Mouse (Mus musculus): ENCODE results near the gene Tle3. TPM values are rescaled to one million over a fixed set of nuclear protein-coding genes. Genes with fewer than 3 reads are reported as not detected.

Gene Tle3
- polyA plus RNA-seq, 2 experiments: 2.9 to 4.6 TPM

GRCm38 (mm10) chr9:61375802-61376561, 3.8 kb downstream of the Tle3 start:
- Histone ChIP-seq H3K9me3 (ENCODE audit: control insufficient read depth, low read length) (no peaks in the 10 kb centered on the region), H3K27ac (no peak overlapping the region), H3K4me3 (ENCODE audit: insufficient read depth in 1 of 2, low read depth in 2 of 2, low read length in 2 of 2) (no peak overlapping the region), H3K4me1 (replicated peaks; ENCODE audit: control insufficient read depth in 2 of 2, insufficient read depth in 2 of 2, low read length in 1 of 2) (peaks cover 28 to 46% of the 10 kb centered on the region in 2 experiments), H3K9ac (replicated peaks) (no peak overlapping the region), H3K4me2 (ENCODE audit: low read depth) (peak overlapping the region; percentile 6; the same call in 1 of the 2 replicates), H3K36me3 (replicated peaks; ENCODE audit: control insufficient read depth, insufficient read depth, low read depth) (no peaks in the 10 kb centered on the region), H3K27me3 (ENCODE audit: control insufficient read depth, insufficient read depth, low read length) (peaks cover 19% of the 10 kb centered on the region)
- ATAC-seq (ENCODE audit: insufficient read depth) (no peak), DNase-seq (ENCODE audit: low read depth in 3 of 3, low spot score in 3 of 3) (no peak)
- 47% methylated on average over 11 of the region's 11 CpGs for WGBS (ENCODE audit: insufficient replicate concordance)
- no peak for TF ChIP-seq CTCF (IDR thresholded peaks at IDR 0.05; ENCODE audit: low read depth)
- TF ChIP-seq EP300 (IDR thresholded peaks at IDR 0.05; ENCODE audit: low read depth): no peak

DNA sequence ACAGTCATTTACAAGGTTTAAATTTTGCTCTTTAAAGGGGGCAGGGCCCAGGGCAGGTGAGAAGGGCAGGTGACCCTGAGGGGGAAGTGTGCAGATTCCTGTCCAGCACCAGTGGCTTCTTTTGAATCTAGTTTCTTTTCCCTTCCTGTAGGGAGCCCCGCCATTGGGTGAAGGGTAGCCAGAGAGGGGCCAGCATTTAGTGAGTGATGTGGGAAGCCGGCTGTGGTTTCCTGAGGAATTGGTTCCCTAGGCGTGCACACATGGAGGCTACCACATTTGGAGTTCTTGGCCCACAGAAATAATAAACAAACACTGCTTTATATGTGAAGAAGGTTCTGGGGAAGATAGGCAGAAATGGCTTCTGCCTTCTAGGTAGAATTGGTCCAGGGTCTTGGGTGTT, 4.5 kb downstream of the Tle3 start:
- Histone ChIP-seq H3K9me3 (ENCODE audit: control insufficient read depth, low read length) (no peaks in the 10 kb centered on the region), H3K27me3 (ENCODE audit: control insufficient read depth, insufficient read depth, low read length) (peaks cover 19% of the 10 kb centered on the region)
- WGBS (ENCODE audit: insufficient replicate concordance): 31% methylated on average over 3 of the region's 3 CpGs

DNA sequence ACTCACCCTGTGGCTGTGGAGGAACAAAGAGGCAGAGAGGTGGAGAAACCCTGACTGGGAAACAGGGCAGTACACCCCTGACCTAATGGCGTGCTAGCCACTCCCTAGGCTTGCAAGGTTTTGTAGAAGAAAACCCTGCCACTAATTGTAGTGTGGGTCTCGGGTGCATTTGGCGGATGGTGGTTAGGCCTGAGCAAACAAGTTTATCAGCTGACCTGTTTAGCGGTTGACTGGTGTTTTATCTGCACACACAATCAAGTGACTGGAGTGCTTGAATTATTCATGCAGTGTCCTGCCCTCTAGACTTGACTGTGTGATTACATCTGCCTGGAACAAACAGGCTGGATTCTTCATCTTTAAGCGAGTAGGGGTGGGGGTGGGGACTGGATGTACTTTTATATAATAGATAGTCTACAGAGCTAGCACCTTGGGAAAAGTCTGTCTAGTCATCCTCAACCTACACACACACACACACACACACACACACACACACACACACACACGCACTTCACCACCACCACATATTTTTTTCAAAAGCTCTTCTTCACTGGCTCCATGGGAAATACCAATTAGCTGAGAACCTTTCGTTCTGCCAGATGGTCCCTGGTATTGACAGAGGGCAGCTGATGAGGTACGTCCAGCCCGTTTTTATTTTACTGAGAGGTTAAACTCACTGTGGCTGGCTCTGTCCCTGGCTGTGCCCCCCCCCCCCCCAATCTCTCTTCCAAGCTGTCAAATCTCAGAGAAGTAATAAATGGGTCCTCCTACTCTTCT, 5.7 kb downstream of the Tle3 start:
- Histone ChIP-seq H3K9ac (replicated peaks) (no peak overlapping the region), H3K9me3 (ENCODE audit: control insufficient read depth, low read length) (no peaks in the 10 kb centered on the region), H3K4me2 (ENCODE audit: low read depth) (no peak overlapping the region), H3K27me3 (ENCODE audit: control insufficient read depth, insufficient read depth, low read length) (peaks cover 18% of the 10 kb centered on the region), H3K27ac (no peak overlapping the region), H3K36me3 (replicated peaks; ENCODE audit: control insufficient read depth, insufficient read depth, low read depth) (no peaks in the 10 kb centered on the region), H3K4me1 (replicated peaks; ENCODE audit: control insufficient read depth in 2 of 2, insufficient read depth in 2 of 2, low read length in 1 of 2) (peaks cover 22 to 52% of the 10 kb centered on the region in 2 experiments), H3K4me3 (ENCODE audit: insufficient read depth in 1 of 2, low read depth in 2 of 2, low read length in 2 of 2) (no peak overlapping the region)
- ATAC-seq (ENCODE audit: insufficient read depth) (no peak), DNase-seq (ENCODE audit: low read depth in 3 of 3, low spot score in 3 of 3) (no peak)
- TF ChIP-seq CTCF (IDR thresholded peaks at IDR 0.05; ENCODE audit: low read depth): no peak
- TF ChIP-seq EP300 (IDR thresholded peaks at IDR 0.05; ENCODE audit: low read depth): no peak
- 33% methylated on average over 9 of the region's 9 CpGs for WGBS (ENCODE audit: insufficient replicate concordance)

More for the DNA sequence above, 4.5 kb downstream of the Tle3 start:
- no peak overlapping the region for H3K9ac ChIP-seq (replicated peaks)
- H3K27ac ChIP-seq: no peak overlapping the region
- no peak for DNase-seq (ENCODE audit: low read depth in 3 of 3, low spot score in 3 of 3)
- H3K36me3 ChIP-seq (replicated peaks; ENCODE audit: control insufficient read depth, insufficient read depth, low read depth): no peaks in the 10 kb centered on the region
- H3K4me3 ChIP-seq (ENCODE audit: insufficient read depth in 1 of 2, low read depth in 2 of 2, low read length in 2 of 2): no peak overlapping the region
- peak overlapping the region; percentile 6; the same call in 1 of the 2 replicates for H3K4me2 ChIP-seq (ENCODE audit: low read depth)
- H3K4me1 ChIP-seq (replicated peaks; ENCODE audit: control insufficient read depth in 2 of 2, insufficient read depth in 2 of 2, low read length in 1 of 2): peaks cover 23 to 47% of the 10 kb centered on the region in 2 experiments
- no peak for TF ChIP-seq EP300 (IDR thresholded peaks at IDR 0.05; ENCODE audit: low read depth)
- no peak for TF ChIP-seq CTCF (IDR thresholded peaks at IDR 0.05; ENCODE audit: low read depth)
- no peak for ATAC-seq (ENCODE audit: insufficient read depth)

GRCm38 (mm10) chr9:61378516-61378915, 6.3 kb downstream of the Tle3 start:
- WGBS (ENCODE audit: insufficient replicate concordance): 33% methylated on average over 8 of the region's 8 CpGs
- Histone ChIP-seq H3K4me3 (ENCODE audit: insufficient read depth in 1 of 2, low read depth in 2 of 2, low read length in 2 of 2) (no peak overlapping the region), H3K36me3 (replicated peaks; ENCODE audit: control insufficient read depth, insufficient read depth, low read depth) (no peaks in the 10 kb centered on the region), H3K27me3 (ENCODE audit: control insufficient read depth, insufficient read depth, low read length) (peaks cover 12% of the 10 kb centered on the region), H3K27ac (no peak overlapping the region), H3K4me1 (replicated peaks; ENCODE audit: control insufficient read depth in 2 of 2, insufficient read depth in 2 of 2, low read length in 1 of 2) (peaks cover 23 to 53% of the 10 kb centered on the region in 2 experiments), H3K9me3 (ENCODE audit: control insufficient read depth, low read length) (no peaks in the 10 kb centered on the region), H3K9ac (replicated peaks) (no peak overlapping the region), H3K4me2 (ENCODE audit: low read depth) (no peak overlapping the region)
- DNase-seq (ENCODE audit: low read depth in 3 of 3, low spot score in 3 of 3) (no peak), ATAC-seq (ENCODE audit: insufficient read depth) (no peak)
- no peak for TF ChIP-seq CTCF (IDR thresholded peaks at IDR 0.05; ENCODE audit: low read depth)
- TF ChIP-seq EP300 (IDR thresholded peaks at IDR 0.05; ENCODE audit: low read depth): no peak

Measured in liver, embryonic 14.5 days (tissue).